Mouse (Mus musculus): ENCODE data around the gene Tenm4. TPM values are rescaled to one million over a fixed set of nuclear protein-coding genes. Genes with fewer than 3 reads are reported as not detected.

The Tenm4 gene
- total and polyA plus RNA-seq, 3 experiments: 0.03 to 0.26 (median 0.04) TPM

DNA sequence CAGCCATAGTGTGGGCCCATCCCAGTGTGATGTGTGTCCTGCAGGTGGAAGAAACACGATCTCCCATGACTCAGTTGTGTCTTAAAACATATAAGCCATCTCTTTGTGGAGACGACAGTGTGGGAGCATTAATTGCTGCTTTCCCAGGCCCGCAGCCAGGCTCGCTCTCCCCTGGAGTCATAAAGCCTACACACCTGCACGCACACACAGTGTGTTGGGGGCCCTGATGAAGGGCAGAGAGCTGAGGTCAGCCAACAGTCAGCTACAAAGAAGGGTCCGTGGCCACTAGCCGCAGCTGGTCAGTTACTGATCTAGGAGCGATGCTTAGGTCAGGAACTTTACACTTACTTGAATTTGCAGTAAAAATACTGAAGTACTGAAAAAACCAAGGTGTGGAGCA lies 586.0 kb downstream of the Tenm4 start:
- no peaks in the 10 kb centered on the region for H3K36me3 ChIP-seq (replicated peaks in 1 of 2; ENCODE audit: control insufficient read depth in 1 of 2, insufficient read depth in 1 of 2, low read length in 1 of 2)
- no peak overlapping the region for H3K9ac ChIP-seq (ENCODE audit: insufficient read depth, low read depth)
- TF ChIP-seq MAZ (IDR thresholded peaks at IDR 0.05; ENCODE audit: low read depth, low read length) (no peak), SIN3A (IDR thresholded peaks at IDR 0.05; ENCODE audit: low read length) (no peak), SMC3 (IDR thresholded peaks at IDR 0.05; ENCODE audit: low read depth, low read length) (no peak), NRF1 (IDR thresholded peaks at IDR 0.05; ENCODE audit: low read depth, low read length) (no peak), USF2 (conservative IDR thresholded peaks at IDR 0.05; ENCODE audit: low read depth, low read length) (no peak), EP300 (IDR thresholded peaks at IDR 0.05; ENCODE audit: low read length) (no peak), POLR2AphosphoS2 (IDR thresholded peaks at IDR 0.05; ENCODE audit: low read depth, low read length) (no peak), CHD1 (IDR thresholded peaks at IDR 0.05; ENCODE audit: low read depth, low read length) (no peak), HCFC1 (IDR thresholded peaks at IDR 0.05; ENCODE audit: low read depth, low read length) (no peak), MAFK (IDR thresholded peaks at IDR 0.05; ENCODE audit: insufficient replicate concordance, low read length) (no peak), POLR2A (IDR thresholded peaks at IDR 0.05; ENCODE audit: low read depth, low read length) (no peak), MAX (IDR thresholded peaks at IDR 0.05; ENCODE audit: low read length) (no peak), ZKSCAN1 (IDR thresholded peaks at IDR 0.05; ENCODE audit: borderline replicate concordance, low read depth, low read length) (no peak)
- no peak overlapping the region for H3K4me3 ChIP-seq (replicated peaks in 1 of 3; ENCODE audit: low read depth in 2 of 3, low read length in 2 of 3, poor library complexity in 1 of 3)
- H3K4me2 ChIP-seq (ENCODE audit: insufficient read depth, low read depth, poor library complexity, severe bottlenecking): no peak overlapping the region
- H3K4me1 ChIP-seq (ENCODE audit: control insufficient read depth in 1 of 2, insufficient read depth in 2 of 2): peaks cover 0 to 41% of the 10 kb centered on the region in 2 experiments; a peak in 3 of 4 replicates
- H3K27me3 ChIP-seq (replicated peaks): no peaks in the 10 kb centered on the region
- no peaks in the 10 kb centered on the region for H3K9me3 ChIP-seq (replicated peaks; ENCODE audit: low read length)
- dilution Hi-C loops (cut with MboI; ENCODE audit: extremely low pct_ligation_motif_present, extremely low pct_unique_long_range_greater_than_20kb, low sequenced_read_pairs) (no loop called here), in situ Hi-C loops (cut with MboI; ENCODE audit: low pct_ligation_motif_present, low pct_unique_long_range_greater_than_20kb, low sequenced_read_pairs) (loop anchor here (25.0 kb wide), 1 partner anchor 195 kb away; no protein-coding TSS in a partner anchor)
- H3K79me2 ChIP-seq (replicated peaks; ENCODE audit: control insufficient read depth, extremely low read depth, insufficient read depth, poor library complexity, severe bottlenecking): no peaks in the 10 kb centered on the region
- H3K27ac ChIP-seq (ENCODE audit: insufficient read depth, low read depth): no peak overlapping the region
- no peak for DNase-seq (ENCODE audit: extremely low read depth)

DNA sequence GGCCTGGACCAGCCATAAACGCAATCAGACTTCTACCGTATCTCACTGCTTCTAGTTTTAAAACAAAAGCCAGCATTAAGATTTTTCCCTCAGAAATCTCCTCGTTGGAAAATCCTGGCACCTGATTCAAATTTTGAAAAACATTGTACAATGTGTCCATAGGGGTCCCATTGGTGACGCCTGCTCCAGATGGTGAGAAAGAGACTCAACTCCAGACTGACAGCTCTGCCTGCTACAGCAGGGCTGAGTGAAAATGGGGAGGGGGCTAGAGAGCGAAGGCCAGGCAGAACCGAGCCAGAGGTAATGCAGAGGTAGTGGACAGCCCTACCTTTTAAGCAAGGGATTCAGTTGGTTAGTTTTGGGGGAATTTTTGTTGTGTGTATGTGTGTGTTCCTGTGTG lies 589.2 kb downstream of the Tenm4 start:
- Histone ChIP-seq H3K4me1 (ENCODE audit: control insufficient read depth in 1 of 2, insufficient read depth in 2 of 2) (peaks cover 0 to 24% of the 10 kb centered on the region in 2 experiments; a peak in 3 of 4 replicates), H3K4me3 (replicated peaks in 1 of 3; ENCODE audit: low read depth in 2 of 3, low read length in 2 of 3, poor library complexity in 1 of 3) (no peak overlapping the region), H3K9me3 (replicated peaks; ENCODE audit: low read length) (no peaks in the 10 kb centered on the region), H3K27me3 (replicated peaks) (no peaks in the 10 kb centered on the region), H3K9ac (ENCODE audit: insufficient read depth, low read depth) (no peak overlapping the region), H3K27ac (ENCODE audit: insufficient read depth, low read depth) (no peak overlapping the region), H3K36me3 (replicated peaks in 1 of 2; ENCODE audit: control insufficient read depth in 1 of 2, insufficient read depth in 1 of 2, low read length in 1 of 2) (no peaks in the 10 kb centered on the region), H3K4me2 (ENCODE audit: insufficient read depth, low read depth, poor library complexity, severe bottlenecking) (no peak overlapping the region), H3K79me2 (replicated peaks; ENCODE audit: control insufficient read depth, extremely low read depth, insufficient read depth, poor library complexity, severe bottlenecking) (no peaks in the 10 kb centered on the region)
- TF ChIP-seq GABPA (IDR thresholded peaks at IDR 0.05; ENCODE audit: insufficient replicate concordance, low read depth, low read length) (no peak), RCOR1 (conservative IDR thresholded peaks at IDR 0.05; ENCODE audit: low read depth, low read length) (no peak), POLR2AphosphoS2 (IDR thresholded peaks at IDR 0.05; ENCODE audit: low read depth, low read length) (no peak), MAZ (IDR thresholded peaks at IDR 0.05; ENCODE audit: low read depth, low read length) (no peak), CHD2 (IDR thresholded peaks at IDR 0.05; ENCODE audit: low read length) (no peak), JUN (IDR thresholded peaks at IDR 0.05; ENCODE audit: insufficient read depth, low read depth, low read length) (no peak), CHD1 (IDR thresholded peaks at IDR 0.05; ENCODE audit: low read depth, low read length) (no peak), E2F4 (IDR thresholded peaks at IDR 0.05; ENCODE audit: insufficient replicate concordance, low read depth, low read length) (no peak), HCFC1 (IDR thresholded peaks at IDR 0.05; ENCODE audit: low read depth, low read length) (no peak), POLR2A (IDR thresholded peaks at IDR 0.05; ENCODE audit: low read depth, low read length) (no peak), IRF4 (IDR thresholded peaks at IDR 0.05; ENCODE audit: low read depth, low read length) (no peak), NRF1 (IDR thresholded peaks at IDR 0.05; ENCODE audit: low read depth, low read length) (no peak), MAFK (IDR thresholded peaks at IDR 0.05; ENCODE audit: insufficient replicate concordance, low read length) (no peak), MXI1 (IDR thresholded peaks at IDR 0.05; ENCODE audit: low read depth, low read length) (no peak), ZMIZ1 (IDR thresholded peaks at IDR 0.05; ENCODE audit: low read depth, low read length) (no peak)
- in situ Hi-C loops (cut with MboI; ENCODE audit: low pct_ligation_motif_present, low pct_unique_long_range_greater_than_20kb, low sequenced_read_pairs): loop anchor here (25.0 kb wide), 1 partner anchor 198 kb away; no protein-coding TSS in a partner anchor
- dilution Hi-C loops (cut with MboI; ENCODE audit: extremely low pct_ligation_motif_present, extremely low pct_unique_long_range_greater_than_20kb, low sequenced_read_pairs): no loop called here
- DNase-seq (ENCODE audit: extremely low read depth): no peak

Measured in CH12.LX (cell line).